Mouse (Mus musculus) lung, embryonic 16.5 days (tissue): Measurements from ENCODE around the gene Shoc2. TPM values are rescaled to one million over a fixed set of nuclear protein-coding genes. Genes with fewer than 3 reads are reported as not detected.

Source experiments
- ATAC-seq: fragments of 200-750 bp; cut with Nextera tagmentation; 2 replicates; pipeline ENCODE4 v1.8.0; 2017; ENCODE audit warnings: low read depth, mild to moderate bottlenecking, moderate library complexity
- H3K27ac ChIP-seq: fragments of 300-500 bp; sonication (generic); 2 replicates; pipeline ENCODE4 v1.5.1; 2014; ENCODE audit warnings: mild to moderate bottlenecking, control low read depth, low read length
- H3K27me3 ChIP-seq: fragments of 300-500 bp; sonication (generic); 2 replicates; pipeline ENCODE4 v1.6.1; 2014; ENCODE audit warnings: low read depth, low read length, mixed read lengths; ENCODE audit not compliant: control insufficient read depth, insufficient read depth
- H3K36me3 ChIP-seq: fragments of 300-500 bp; sonication (generic); 2 replicates; pipeline ENCODE4 v1.6.1; 2014; ENCODE audit warnings: low read length; ENCODE audit not compliant: control insufficient read depth, insufficient read depth
- H3K4me1 ChIP-seq: fragments of 300-500 bp; sonication (generic); replicated peaks from 2 replicates; pipeline ENCODE4 v1.6.1; 2014; ENCODE audit warnings: low read length, mixed read lengths; ENCODE audit not compliant: control insufficient read depth, insufficient read depth
- H3K4me2 ChIP-seq: fragments of 300-500 bp; sonication (generic); 2 replicates; pipeline ENCODE4 v1.6.1; 2014; ENCODE audit warnings: low read depth, low read length, control low read depth
- H3K4me3 ChIP-seq: fragments of 300-500 bp; sonication (generic); 2 replicates; pipeline ENCODE4 v1.5.1; 2014; ENCODE audit warnings: mild to moderate bottlenecking, low read length, control low read depth
- H3K9ac ChIP-seq: fragments of 300-500 bp; sonication (generic); 2 replicates; pipeline ENCODE4 v1.6.1; 2014; ENCODE audit warnings: low read length, control low read depth
- H3K9me3 ChIP-seq: fragments of 300-500 bp; sonication (generic); 2 replicates; pipeline ENCODE4 v1.6.1; 2016; ENCODE audit warnings: low read length; ENCODE audit not compliant: control insufficient read depth
- WGBS: fragments of 180-500 bp; shearing (Covaris S2); extraction: QIAGEN DNeasy Blood & Tissue Kit; methylation state at CpG from one replicate; pipeline ENCODE4 v1.1.7; 2014; 5-methylcytosine and 5-hydroxymethylcytosine counted together
- polyA plus RNA-seq: library from polyadenylated mRNA; unstranded; fragments of >200 nt; fragmentation: Nextera tagmentation; extraction: Ambion mirVana; gene quantifications from 2 replicates; pipeline ENCODE4 v1.2.1, GENCODE M21; 2015

The Shoc2 gene
- polyA plus RNA-seq, 1 experiment from 2014 or later: 49.5 TPM

DNA sequence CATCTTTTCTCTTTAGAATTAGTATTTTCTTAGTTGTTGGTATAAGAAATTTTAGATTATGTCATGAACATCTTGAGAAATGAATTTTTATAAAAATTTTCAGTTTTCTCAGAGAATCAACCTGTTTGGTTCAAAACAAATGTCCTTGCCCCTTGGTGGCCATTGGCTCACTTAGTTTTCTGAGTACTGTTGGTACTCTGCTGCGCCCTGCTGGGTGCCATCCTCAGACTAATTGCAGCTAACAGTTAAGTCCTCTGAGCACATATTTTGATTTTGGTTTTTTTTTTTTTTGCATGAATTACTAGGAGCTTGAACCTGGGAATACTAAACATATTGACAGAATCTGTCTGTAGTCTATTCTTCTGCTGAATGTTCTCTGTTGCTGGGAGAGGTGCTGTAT is 39.2 kb downstream of the Shoc2 start:
- no peaks in the 10 kb centered on the region for H3K27me3 ChIP-seq
- WGBS: 97% methylated on average over 1 of the region's 1 CpGs
- H3K4me2 ChIP-seq: no peak overlapping the region
- ATAC-seq: no peak
- H3K9me3 ChIP-seq: no peaks in the 10 kb centered on the region
- H3K4me3 ChIP-seq: no peak overlapping the region
- H3K36me3 ChIP-seq: peaks cover 6% of the 10 kb centered on the region; the same call in 1 of the 2 replicates
- no peaks in the 10 kb centered on the region for H3K4me1 ChIP-seq
- H3K27ac ChIP-seq: no peak overlapping the region
- no peak overlapping the region for H3K9ac ChIP-seq

DNA sequence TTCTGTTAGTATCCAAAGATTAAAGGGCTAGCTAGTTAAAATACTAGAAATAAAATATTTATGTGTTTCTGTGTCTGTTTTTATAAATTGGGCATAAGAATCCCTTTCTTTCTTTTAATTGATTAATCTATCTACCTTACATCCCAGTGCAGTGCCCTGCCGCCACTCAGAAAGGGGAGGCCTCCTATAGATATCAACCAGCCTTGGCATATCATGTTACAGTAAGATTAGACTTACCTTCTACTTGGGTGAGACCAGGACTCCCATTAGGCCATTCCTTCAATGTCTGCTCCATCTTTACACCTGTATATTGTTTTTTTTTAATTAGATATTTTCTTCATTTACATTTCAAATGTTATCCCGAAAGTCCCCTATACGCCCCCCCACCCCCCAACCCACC is 40.5 kb downstream of the Shoc2 start:
- Histone ChIP-seq H3K9ac (no peak overlapping the region), H3K9me3 (no peaks in the 10 kb centered on the region), H3K27me3 (no peaks in the 10 kb centered on the region), H3K4me3 (no peak overlapping the region), H3K4me2 (no peak overlapping the region), H3K36me3 (peaks cover 6% of the 10 kb centered on the region; the same call in 1 of the 2 replicates), H3K27ac (no peak overlapping the region), H3K4me1 (no peaks in the 10 kb centered on the region)
- no peak for ATAC-seq
- WGBS: 92% methylated on average over 3 of the region's 3 CpGs

DNA sequence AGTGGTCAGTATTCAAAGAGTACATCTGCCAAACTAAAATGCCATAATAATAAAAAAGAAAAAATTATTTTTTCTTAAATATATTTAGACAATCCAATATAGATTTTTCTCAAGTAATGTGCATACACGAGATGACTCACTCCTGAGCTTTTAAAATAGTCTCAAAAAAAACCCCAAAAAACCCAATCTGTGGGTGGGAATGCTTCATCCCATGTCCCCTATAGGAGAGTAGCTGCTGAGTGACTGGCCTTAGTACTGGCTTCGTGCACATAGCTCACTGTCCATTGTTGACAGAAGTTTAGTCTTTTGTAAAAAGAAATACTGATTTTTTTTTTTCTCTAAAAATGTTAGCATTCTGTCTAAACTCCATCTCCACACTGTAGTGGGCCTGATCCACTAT is 46.4 kb downstream of the Shoc2 start:
- Histone ChIP-seq H3K27me3 (no peaks in the 10 kb centered on the region), H3K36me3 (peaks cover 6% of the 10 kb centered on the region; the same call in 1 of the 2 replicates), H3K9me3 (no peaks in the 10 kb centered on the region), H3K4me2 (no peak overlapping the region), H3K4me1 (no peaks in the 10 kb centered on the region), H3K4me3 (no peak overlapping the region), H3K27ac (no peak overlapping the region), H3K9ac (no peak overlapping the region)
- WGBS: 81% methylated on average over 2 of the region's 2 CpGs
- no peak for ATAC-seq

DNA sequence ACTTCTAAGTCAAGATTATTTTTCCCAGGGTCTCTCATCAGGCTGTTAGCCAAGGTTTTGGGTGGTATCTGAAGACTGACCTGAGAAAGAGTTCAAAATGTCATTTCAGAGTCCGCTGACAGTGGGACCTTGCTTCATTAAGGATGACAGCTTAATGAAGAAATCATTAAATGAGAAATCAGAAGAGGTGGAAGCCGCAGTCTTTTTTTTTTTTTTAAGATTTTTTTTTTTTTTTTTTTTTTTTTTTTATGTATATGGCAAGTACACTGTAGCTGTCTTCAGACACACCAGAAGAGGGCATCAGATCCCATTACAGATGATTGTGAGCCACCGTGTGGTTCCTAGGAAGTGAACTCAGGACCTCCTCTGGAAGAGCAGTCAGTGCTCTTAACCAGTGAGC is 49.8 kb downstream of the Shoc2 start:
- Histone ChIP-seq H3K9me3 (no peaks in the 10 kb centered on the region), H3K36me3 (no peaks in the 10 kb centered on the region), H3K4me2 (no peak overlapping the region), H3K4me3 (no peak overlapping the region), H3K4me1 (no peaks in the 10 kb centered on the region), H3K27me3 (no peaks in the 10 kb centered on the region), H3K9ac (no peak overlapping the region), H3K27ac (no peak overlapping the region)
- WGBS: 74% methylated on average over 3 of the region's 3 CpGs
- no peak for ATAC-seq

DNA sequence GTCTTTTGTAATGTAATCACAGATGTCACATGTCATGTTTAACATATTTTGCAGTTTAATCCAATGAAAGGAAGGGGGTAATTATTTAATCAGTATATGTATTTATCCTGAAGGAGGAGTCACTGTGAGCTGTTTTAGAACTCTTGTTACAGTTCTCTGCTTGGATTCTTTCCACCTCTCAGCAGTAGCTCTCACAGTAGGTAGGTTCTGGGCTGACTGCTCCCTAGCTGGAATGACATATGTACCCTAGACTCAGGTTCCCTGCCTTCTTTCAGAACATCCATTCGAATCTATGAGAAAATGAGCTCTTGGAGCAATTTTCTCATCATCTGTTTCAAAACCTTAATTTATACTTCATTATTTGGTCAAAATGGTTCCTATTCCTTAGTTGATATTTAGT is 50.2 kb downstream of the Shoc2 start:
- ATAC-seq: no peak
- H3K27me3 ChIP-seq: no peaks in the 10 kb centered on the region
- 78% methylated on average over 1 of the region's 1 CpGs for WGBS
- H3K4me2 ChIP-seq: no peak overlapping the region
- H3K9me3 ChIP-seq: no peaks in the 10 kb centered on the region
- H3K4me3 ChIP-seq: no peak overlapping the region
- no peak overlapping the region for H3K27ac ChIP-seq
- H3K9ac ChIP-seq: no peak overlapping the region
- no peaks in the 10 kb centered on the region for H3K4me1 ChIP-seq
- H3K36me3 ChIP-seq: no peaks in the 10 kb centered on the region

DNA sequence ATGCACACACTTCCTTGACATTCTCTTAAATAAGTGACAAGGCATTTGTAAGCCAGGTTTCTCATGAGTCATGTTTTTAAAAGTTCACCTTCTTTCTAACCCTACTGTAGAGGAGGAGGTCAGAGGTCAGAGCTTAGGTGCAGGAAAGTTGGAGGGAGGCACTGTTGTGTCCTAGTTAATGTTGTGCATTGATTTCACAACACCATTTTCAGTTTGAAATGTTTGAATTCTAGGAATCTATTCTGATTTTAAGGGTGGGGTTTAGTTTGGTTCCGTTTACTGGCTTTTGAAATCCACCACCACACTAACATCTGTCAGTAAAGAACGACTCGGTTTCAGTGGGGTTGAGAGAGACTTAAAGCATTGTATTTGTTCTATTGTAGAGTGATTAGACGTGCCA is 66.9 kb downstream of the Shoc2 start:
- 61% methylated on average over 4 of the region's 4 CpGs for WGBS
- Histone ChIP-seq H3K9me3 (no peaks in the 10 kb centered on the region), H3K4me3 (no peak overlapping the region), H3K27ac (no peak overlapping the region), H3K9ac (no peak overlapping the region), H3K4me1 (no peaks in the 10 kb centered on the region), H3K27me3 (no peaks in the 10 kb centered on the region), H3K4me2 (no peak overlapping the region), H3K36me3 (no peaks in the 10 kb centered on the region)
- no peak for ATAC-seq

DNA sequence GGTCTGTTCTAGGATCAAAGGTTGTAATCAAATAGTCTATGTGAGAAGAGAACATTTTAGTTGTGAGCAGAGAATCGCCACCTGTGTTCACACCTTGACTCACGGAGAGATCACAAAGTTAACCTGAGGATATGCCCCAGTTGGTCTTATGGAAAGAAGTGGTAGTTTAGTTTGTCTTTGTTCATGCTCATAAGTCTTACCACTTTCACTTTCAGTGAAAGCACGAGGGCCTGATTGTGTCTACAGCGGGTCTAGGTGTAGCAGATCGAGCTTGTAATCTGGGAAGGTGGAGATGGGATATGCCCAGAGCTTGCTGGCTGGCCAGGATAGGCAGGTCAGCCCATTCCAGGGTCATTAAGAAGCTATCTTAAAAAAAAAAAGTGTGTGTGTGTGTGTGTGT is 70.9 kb downstream of the Shoc2 start:
- 91% methylated on average over 5 of the region's 5 CpGs for WGBS

DNA sequence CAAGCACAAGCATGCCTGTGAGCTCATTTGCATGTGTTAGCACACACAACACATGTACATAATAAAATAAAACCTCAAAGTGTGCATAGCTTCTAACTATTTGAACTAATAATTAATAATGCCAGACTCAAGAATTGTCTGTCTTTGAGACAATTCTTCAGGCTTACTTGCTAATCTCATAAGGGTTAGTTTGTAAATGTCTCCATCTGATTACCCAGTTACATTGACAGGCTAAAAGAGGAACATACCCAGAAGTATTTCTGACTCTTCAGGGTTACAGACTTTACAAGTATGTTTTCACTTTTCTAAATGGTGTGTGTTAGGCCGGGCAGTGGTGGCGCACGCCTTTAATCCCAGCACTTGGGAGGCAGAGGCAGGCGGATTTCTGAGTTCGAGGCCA is 71.4 kb downstream of the Shoc2 start:
- Histone ChIP-seq H3K27me3 (no peaks in the 10 kb centered on the region), H3K36me3 (no peaks in the 10 kb centered on the region), H3K4me1 (no peaks in the 10 kb centered on the region), H3K9ac (no peak overlapping the region), H3K4me3 (no peak overlapping the region), H3K27ac (no peak overlapping the region), H3K4me2 (no peak overlapping the region), H3K9me3 (no peaks in the 10 kb centered on the region)
- no peak for ATAC-seq
- 93% methylated on average over 5 of the region's 5 CpGs for WGBS

More for the DNA sequence above, 70.9 kb downstream of the Shoc2 start:
- no peak overlapping the region for H3K27ac ChIP-seq
- ATAC-seq: no peak
- H3K9me3 ChIP-seq: no peaks in the 10 kb centered on the region
- no peak overlapping the region for H3K4me3 ChIP-seq
- no peaks in the 10 kb centered on the region for H3K36me3 ChIP-seq
- H3K4me1 ChIP-seq: no peaks in the 10 kb centered on the region
- H3K4me2 ChIP-seq: no peak overlapping the region
- no peak overlapping the region for H3K9ac ChIP-seq
- no peaks in the 10 kb centered on the region for H3K27me3 ChIP-seq

DNA sequence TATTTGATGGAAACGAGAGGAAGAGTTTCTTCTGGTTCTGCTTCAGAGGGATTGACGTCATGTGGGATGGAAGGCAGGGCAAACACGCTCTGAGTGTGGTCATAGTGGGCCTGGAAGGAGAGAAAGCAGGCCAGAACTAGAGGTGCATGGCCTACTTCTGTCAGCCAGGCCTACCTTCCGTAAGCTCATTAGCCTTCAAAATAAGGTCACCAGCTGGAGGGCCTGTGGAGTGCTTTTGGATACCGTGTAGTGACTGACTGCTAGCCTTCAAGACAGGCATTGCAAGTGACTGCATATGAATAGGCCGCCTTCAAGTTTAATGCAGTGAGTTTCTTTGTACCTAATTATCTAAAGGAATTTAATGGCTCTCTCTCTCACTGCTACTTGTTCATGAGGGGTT is 91.0 kb downstream of the Shoc2 start:
- no peaks in the 10 kb centered on the region for H3K27me3 ChIP-seq
- no peaks in the 10 kb centered on the region for H3K4me1 ChIP-seq
- ATAC-seq: no peak
- WGBS: 90% methylated on average over 6 of the region's 6 CpGs
- H3K4me2 ChIP-seq: no peak overlapping the region
- H3K27ac ChIP-seq: no peak overlapping the region
- no peaks in the 10 kb centered on the region for H3K9me3 ChIP-seq
- H3K36me3 ChIP-seq: peaks cover 16% of the 10 kb centered on the region
- H3K9ac ChIP-seq: no peak overlapping the region
- no peak overlapping the region for H3K4me3 ChIP-seq

DNA sequence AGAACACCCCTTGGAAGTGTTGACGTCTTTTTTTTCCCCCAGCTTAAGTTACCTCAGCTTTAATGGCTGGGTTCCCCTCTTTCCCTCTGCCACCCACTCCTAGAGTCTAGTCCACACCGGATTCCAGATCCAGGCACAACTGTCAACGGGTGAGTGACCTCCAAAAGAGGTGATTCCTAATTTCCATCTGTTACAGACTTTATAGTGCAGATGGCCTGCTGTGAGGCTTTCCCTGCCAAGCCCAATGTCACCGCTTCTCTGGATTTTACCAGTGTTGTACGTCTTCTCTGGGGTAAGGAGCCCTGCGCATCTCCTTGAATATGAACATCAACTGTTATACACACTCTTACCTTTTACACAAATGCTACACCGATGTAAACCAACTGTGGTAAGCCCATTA is 95.3 kb downstream of the Shoc2 start:
- Histone ChIP-seq H3K4me1 (peaks cover 5% of the 10 kb centered on the region), H3K36me3 (peaks cover 8% of the 10 kb centered on the region), H3K4me3 (no peak overlapping the region), H3K9me3 (no peaks in the 10 kb centered on the region), H3K27ac (no peak overlapping the region), H3K9ac (no peak overlapping the region), H3K4me2 (no peak overlapping the region), H3K27me3 (peaks cover 4% of the 10 kb centered on the region)
- 72% methylated on average over 7 of the region's 7 CpGs for WGBS
- ATAC-seq: no peak
